Mouse (Mus musculus): ENCODE data around the gene Man2a1.

DNA sequence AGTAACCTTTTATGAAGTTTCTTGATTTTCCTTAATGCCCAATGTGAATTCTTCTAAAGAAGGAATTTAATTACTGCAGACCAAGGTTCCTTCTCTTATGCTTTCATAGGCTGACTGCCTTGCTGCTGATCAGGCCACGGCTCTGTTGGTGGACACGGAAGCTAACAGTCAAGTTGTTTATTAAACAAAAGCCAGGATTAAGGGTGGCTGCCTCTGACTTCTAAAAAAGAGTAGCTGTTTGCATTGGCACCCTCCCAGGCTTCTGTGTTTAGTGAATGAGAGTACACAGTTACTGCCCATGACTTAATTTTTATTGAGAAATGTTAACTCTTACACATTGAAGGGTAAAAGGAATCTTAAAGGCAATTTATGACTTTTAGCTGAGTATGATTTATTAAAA, 81.4 kb downstream of the Man2a1 start:
- no peak for TF ChIP-seq CTCF (IDR thresholded peaks at IDR 0.05; ENCODE audit: control insufficient read depth, insufficient read depth, insufficient replicate concordance, low read depth, low read length)
- TF ChIP-seq POLR2A (IDR thresholded peaks at IDR 0.05; ENCODE audit: control insufficient read depth, low read depth, low read length) = no peak

Data from testis, adult 2 months (tissue).